Mouse (Mus musculus) embryonic facial prominence, embryonic 12.5 days (tissue): ENCODE measurements around the gene Acad11. TPM values are rescaled to one million over a fixed set of nuclear protein-coding genes. Genes with fewer than 3 reads are reported as not detected.

Experiments used
- ATAC-seq: fragments of 200-750 bp; cut with Nextera tagmentation; 2 replicates; pipeline ENCODE4 v1.8.0; 2017; ENCODE audit not compliant: insufficient number of reproducible peaks, insufficient read depth, low FRiP score, low TSS enrichment
- H3K27ac ChIP-seq: fragments of 300-500 bp; sonication (generic); 2 replicates; pipeline ENCODE4 v1.5.1; 2016; ENCODE audit warnings: mild to moderate bottlenecking
- H3K27me3 ChIP-seq: fragments of 300-500 bp; sonication (generic); 2 replicates; pipeline ENCODE4 v1.6.1; 2016; ENCODE audit warnings: mild to moderate bottlenecking, moderate library complexity
- H3K36me3 ChIP-seq: fragments of 300-500 bp; sonication (generic); 2 replicates; pipeline ENCODE4 v1.6.1; 2016; ENCODE audit warnings: mild to moderate bottlenecking
- H3K4me1 ChIP-seq: fragments of 300-500 bp; sonication (generic); 2 replicates; pipeline ENCODE4 v1.6.1; 2016
- H3K4me2 ChIP-seq: fragments of 300-500 bp; sonication (generic); replicated peaks from 2 replicates; pipeline ENCODE4 v1.6.1; 2016; ENCODE audit warnings: mild to moderate bottlenecking, moderate library complexity
- H3K4me3 ChIP-seq: fragments of 300-500 bp; sonication (generic); 2 replicates; pipeline ENCODE4 v1.5.1; 2016; ENCODE audit warnings: mild to moderate bottlenecking
- H3K9ac ChIP-seq: fragments of 300-500 bp; sonication (generic); 2 replicates; pipeline ENCODE4 v1.6.1; 2016; ENCODE audit warnings: mild to moderate bottlenecking, moderate library complexity
- H3K9me3 ChIP-seq: fragments of 300-500 bp; sonication (generic); 2 replicates; pipeline ENCODE4 v1.6.1; 2016; ENCODE audit warnings: mild to moderate bottlenecking, moderate library complexity
- WGBS: fragments of 180-500 bp; shearing (Covaris S2); methylation state at CpG from one replicate; pipeline ENCODE4 v1.1.7; 2016; 5-methylcytosine and 5-hydroxymethylcytosine counted together
- polyA plus RNA-seq: library from polyadenylated mRNA; unstranded; fragments of >200 nt; fragmentation: Nextera tagmentation; extraction: Ambion mirVana; gene quantifications from 2 replicates; pipeline ENCODE4 v1.2.1, GENCODE M21; 2016

The Acad11 gene
- polyA plus RNA-seq, 1 experiment from 2014 or later, result 9.9 TPM

GRCm38 (mm10) chr9:104085730-104086429 is 22.7 kb downstream of the Acad11 start:
- no peaks in the 10 kb centered on the region for H3K27me3 ChIP-seq
- H3K27ac ChIP-seq, result no peak overlapping the region
- H3K36me3 ChIP-seq, result no peaks in the 10 kb centered on the region
- WGBS, result 60% methylated on average over 4 of the region's 4 CpGs
- no peak overlapping the region for H3K4me2 ChIP-seq
- H3K9ac ChIP-seq, result no peak overlapping the region
- H3K4me1 ChIP-seq, result peaks cover 4% of the 10 kb centered on the region; the same call in 1 of the 2 replicates
- H3K9me3 ChIP-seq, result no peaks in the 10 kb centered on the region
- no peak for ATAC-seq
- H3K4me3 ChIP-seq, result no peak overlapping the region

- no peak overlapping the region for H3K27ac ChIP-seq
- H3K4me1 ChIP-seq, result peaks cover 4% of the 10 kb centered on the region; the same call in 1 of the 2 replicates
- H3K4me2 ChIP-seq, result no peak overlapping the region
- no peaks in the 10 kb centered on the region for H3K36me3 ChIP-seq
- no peaks in the 10 kb centered on the region for H3K27me3 ChIP-seq
- H3K9me3 ChIP-seq, result no peaks in the 10 kb centered on the region
- 69% methylated on average over 8 of the region's 8 CpGs for WGBS
- no peak for ATAC-seq
- H3K4me3 ChIP-seq, result no peak overlapping the region
- no peak overlapping the region for H3K9ac ChIP-seq
Measured at GRCm38 (mm10) chr9:104088555-104088954, 25.4 kb downstream of the Acad11 start.

GRCm38 (mm10) chr9:104092945-104093344 is 29.8 kb downstream of the Acad11 start:
- no peaks in the 10 kb centered on the region for H3K27me3 ChIP-seq
- peaks cover 4% of the 10 kb centered on the region; the same call in 1 of the 2 replicates for H3K4me1 ChIP-seq
- no peaks in the 10 kb centered on the region for H3K9me3 ChIP-seq
- ATAC-seq, result no peak
- H3K4me2 ChIP-seq, result no peak overlapping the region
- H3K9ac ChIP-seq, result no peak overlapping the region
- no peak overlapping the region for H3K4me3 ChIP-seq
- WGBS, result 94% methylated on average over 5 of the region's 5 CpGs
- H3K27ac ChIP-seq, result no peak overlapping the region
- H3K36me3 ChIP-seq, result no peaks in the 10 kb centered on the region

GRCm38 (mm10) chr9:104098256-104098655 is 35.1 kb downstream of the Acad11 start:
- Histone ChIP-seq H3K27ac (no peak overlapping the region), H3K4me1 (no peaks in the 10 kb centered on the region), H3K9ac (no peak overlapping the region), H3K4me3 (no peak overlapping the region), H3K36me3 (no peaks in the 10 kb centered on the region), H3K27me3 (no peaks in the 10 kb centered on the region), H3K4me2 (no peak overlapping the region), H3K9me3 (no peaks in the 10 kb centered on the region)
- WGBS, result 73% methylated on average over 5 of the region's 5 CpGs
- ATAC-seq, result no peak

GRCm38 (mm10) chr9:104099060-104099459 is 35.9 kb downstream of the Acad11 start:
- H3K27me3 ChIP-seq, result no peaks in the 10 kb centered on the region
- WGBS, result 83% methylated on average over 11 of the region's 11 CpGs
- no peaks in the 10 kb centered on the region for H3K9me3 ChIP-seq
- no peak overlapping the region for H3K27ac ChIP-seq
- no peak overlapping the region for H3K4me3 ChIP-seq
- H3K36me3 ChIP-seq, result no peaks in the 10 kb centered on the region
- no peak overlapping the region for H3K9ac ChIP-seq
- no peak overlapping the region for H3K4me2 ChIP-seq
- ATAC-seq, result no peak
- no peaks in the 10 kb centered on the region for H3K4me1 ChIP-seq

GRCm38 (mm10) chr9:104100822-104101221 is 37.6 kb downstream of the Acad11 start:
- H3K27me3 ChIP-seq, result no peaks in the 10 kb centered on the region
- no peaks in the 10 kb centered on the region for H3K36me3 ChIP-seq
- H3K9ac ChIP-seq, result no peak overlapping the region
- H3K4me3 ChIP-seq, result no peak overlapping the region
- H3K9me3 ChIP-seq, result no peaks in the 10 kb centered on the region
- H3K4me2 ChIP-seq, result no peak overlapping the region
- 50% methylated on average over 7 of the region's 7 CpGs for WGBS
- ATAC-seq, result no peak
- no peak overlapping the region for H3K27ac ChIP-seq
- no peaks in the 10 kb centered on the region for H3K4me1 ChIP-seq

- Histone ChIP-seq H3K9ac (no peak overlapping the region), H3K4me1 (no peaks in the 10 kb centered on the region), H3K27ac (no peak overlapping the region), H3K9me3 (no peaks in the 10 kb centered on the region), H3K36me3 (no peaks in the 10 kb centered on the region), H3K27me3 (no peaks in the 10 kb centered on the region), H3K4me2 (no peak overlapping the region), H3K4me3 (no peak overlapping the region)
- 18% methylated on average over 3 of the region's 3 CpGs for WGBS
- no peak for ATAC-seq
Measured at GRCm38 (mm10) chr9:104101458-104101857, 38.3 kb downstream of the Acad11 start.

- Histone ChIP-seq H3K4me2 (no peak overlapping the region), H3K4me1 (no peaks in the 10 kb centered on the region), H3K27me3 (no peaks in the 10 kb centered on the region), H3K27ac (no peak overlapping the region), H3K9ac (no peak overlapping the region), H3K4me3 (no peak overlapping the region), H3K9me3 (no peaks in the 10 kb centered on the region), H3K36me3 (no peaks in the 10 kb centered on the region)
- no peak for ATAC-seq
- 29% methylated on average over 6 of the region's 6 CpGs for WGBS
Measured at GRCm38 (mm10) chr9:104102301-104102700, 39.1 kb downstream of the Acad11 start.

- 33% methylated on average over 2 of the region's 2 CpGs for WGBS
- Histone ChIP-seq H3K9ac (no peak overlapping the region), H3K4me1 (no peaks in the 10 kb centered on the region), H3K27me3 (no peaks in the 10 kb centered on the region), H3K4me3 (no peak overlapping the region), H3K9me3 (no peaks in the 10 kb centered on the region), H3K36me3 (no peaks in the 10 kb centered on the region), H3K27ac (no peak overlapping the region), H3K4me2 (no peak overlapping the region)
- no peak for ATAC-seq
Measured at GRCm38 (mm10) chr9:104102901-104103300, 39.7 kb downstream of the Acad11 start.

GRCm38 (mm10) chr9:104104986-104105385 is 41.8 kb downstream of the Acad11 start:
- Histone ChIP-seq H3K27ac (no peak overlapping the region), H3K4me3 (no peak overlapping the region), H3K4me1 (0 out of 2 replicates have a peak, but pooled peaks cover 6% of the 10 kb centered on the region), H3K36me3 (no peaks in the 10 kb centered on the region), H3K27me3 (no peaks in the 10 kb centered on the region), H3K9ac (no peak overlapping the region), H3K9me3 (no peaks in the 10 kb centered on the region), H3K4me2 (no peak overlapping the region)
- WGBS, result 87% methylated on average over 2 of the region's 2 CpGs
- no peak for ATAC-seq

- no peak overlapping the region for H3K9ac ChIP-seq
- H3K36me3 ChIP-seq, result no peaks in the 10 kb centered on the region
- H3K4me2 ChIP-seq, result no peak overlapping the region
- WGBS, result 83% methylated on average over 9 of the region's 9 CpGs
- H3K4me1 ChIP-seq, result 0 out of 2 replicates have a peak, but pooled peaks cover 6% of the 10 kb centered on the region
- ATAC-seq, result no peak
- H3K27ac ChIP-seq, result no peak overlapping the region
- H3K4me3 ChIP-seq, result no peak overlapping the region
- H3K9me3 ChIP-seq, result peaks cover 2% of the 10 kb centered on the region; the same call in 1 of the 2 replicates
- H3K27me3 ChIP-seq, result no peaks in the 10 kb centered on the region
Measured at GRCm38 (mm10) chr9:104106930-104107329, 43.8 kb downstream of the Acad11 start.

- H3K4me2 ChIP-seq, result no peak overlapping the region
- no peak overlapping the region for H3K27ac ChIP-seq
- ATAC-seq, result no peak
- no peak overlapping the region for H3K9ac ChIP-seq
- no peak overlapping the region for H3K4me3 ChIP-seq
- no peaks in the 10 kb centered on the region for H3K36me3 ChIP-seq
- H3K27me3 ChIP-seq, result no peaks in the 10 kb centered on the region
- WGBS, result 75% methylated on average over 6 of the region's 6 CpGs
- H3K4me1 ChIP-seq, result 0 out of 2 replicates have a peak, but pooled peaks cover 6% of the 10 kb centered on the region
- peaks cover 5% of the 10 kb centered on the region; the same call in 1 of the 2 replicates for H3K9me3 ChIP-seq
Measured at GRCm38 (mm10) chr9:104107482-104107881, 44.3 kb downstream of the Acad11 start.
